Mouse (Mus musculus) CD4-positive helper T cell, adult 2 months (primary cell): Measurements from ENCODE around the gene Banf2.
A peak's percentile ranks its signal among the peaks of the same experiment; 100 is the strongest.

Experiments
- DNase-seq: peaks from one replicate; pipeline ENCODE4 v3.0.0-alpha.2; 2012; ENCODE audit warnings: low read depth, missing footprints, low spot score

Banf2 gene

GRCm38 (mm10) chr2:144032664-144033063 lies at the start of gene Banf2:
Gene Banf2 (plus strand): TSS chr2:144033059.
- no peak for DNase-seq

- peak; percentile 29 for DNase-seq
Observed at GRCm38 (mm10) chr2:143983482-143983881, 49.4 kb upstream of the Banf2 start.

- DNase-seq, result no peak
Observed at GRCm38 (mm10) chr2:143987485-143987884, 45.4 kb upstream of the Banf2 start.

GRCm38 (mm10) chr2:143988016-143988415 lies 44.8 kb upstream of the Banf2 start:
- no peak for DNase-seq

GRCm38 (mm10) chr2:143990997-143991396 lies 41.9 kb upstream of the Banf2 start:
- DNase-seq, result no peak

GRCm38 (mm10) chr2:143991964-143992672 lies 40.7 kb upstream of the Banf2 start:
- DNase-seq, result peak; percentile 17

GRCm38 (mm10) chr2:143992977-143993376 lies 39.9 kb upstream of the Banf2 start:
- no peak for DNase-seq

GRCm38 (mm10) chr2:144002229-144002984 lies 30.5 kb upstream of the Banf2 start:
- DNase-seq, result no peak

- no peak for DNase-seq
Observed at GRCm38 (mm10) chr2:144003544-144003943, 29.3 kb upstream of the Banf2 start.

- DNase-seq, result no peak
Observed at GRCm38 (mm10) chr2:144005166-144005955, 27.5 kb upstream of the Banf2 start.

- no peak for DNase-seq
Observed at GRCm38 (mm10) chr2:144006686-144007085, 26.2 kb upstream of the Banf2 start.

- DNase-seq, result no peak
Observed at GRCm38 (mm10) chr2:144007211-144007610, 25.6 kb upstream of the Banf2 start.

GRCm38 (mm10) chr2:144009081-144009480 lies 23.8 kb upstream of the Banf2 start:
- no peak for DNase-seq

GRCm38 (mm10) chr2:144009551-144010281 lies 23.1 kb upstream of the Banf2 start:
- DNase-seq, result peak; percentile 64

GRCm38 (mm10) chr2:144010282-144011044 lies 22.4 kb upstream of the Banf2 start:
- DNase-seq, result peak; percentile 84

GRCm38 (mm10) chr2:144011080-144011551 lies 21.7 kb upstream of the Banf2 start, which contains the start of gene Rrbp1:
Gene Rrbp1 (minus strand): TSS chr2:144011263.
- DNase-seq, result peak; percentile 99

- no peak for DNase-seq
Observed at GRCm38 (mm10) chr2:144014051-144014450, 18.8 kb upstream of the Banf2 start.

- DNase-seq, result no peak
Observed at GRCm38 (mm10) chr2:144014481-144014880, 18.4 kb upstream of the Banf2 start.

- DNase-seq, result no peak
Observed at GRCm38 (mm10) chr2:144015861-144016260, 17.0 kb upstream of the Banf2 start.

- no peak for DNase-seq
Observed at GRCm38 (mm10) chr2:144019971-144020370, 12.9 kb upstream of the Banf2 start.
